In the genomic region with DNA sequence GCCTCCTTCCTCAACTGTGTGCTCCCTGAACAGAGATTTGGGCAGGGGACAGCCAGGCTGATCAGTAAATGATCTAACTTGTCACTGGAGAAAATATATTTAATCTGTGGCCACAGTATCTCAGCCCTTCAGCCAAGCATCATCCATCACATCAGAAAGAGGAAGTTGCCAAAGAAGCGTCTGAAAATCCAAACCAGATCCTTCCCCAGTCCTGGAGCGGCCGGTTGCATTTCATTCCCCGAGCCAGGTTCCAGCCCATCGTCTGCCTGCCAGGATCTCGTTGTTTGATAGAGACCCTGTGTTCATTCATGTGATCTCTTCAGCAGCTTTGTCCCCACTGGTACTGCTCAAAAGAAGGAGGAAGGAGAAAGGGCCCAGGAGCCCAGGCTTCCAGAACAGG, we compare ENCODE assay signal across 19 mouse cellular contexts. TPM values are rescaled to one million over a fixed set of nuclear protein-coding genes. Genes with fewer than 3 reads are reported as not detected.
DNase-seq lines count a peak whose midpoint lies in the region; ATAC-seq lines count a peak whose summit lies in the region.
"Had no signal": no experiment of that assay in that cellular context is flagged by ENCODE, and none has a peak within 500 bp of the region (broad histone marks: within the 10 kb centered on the region; RNA-seq: fewer than 3 reads in every experiment).

No protein-coding gene starts in this region.

- ATAC-seq in liver, embryonic 12.5 days = no peak
- ATAC-seq: forebrain, embryonic 15.5 days; intestine, embryonic 15.5 days had no signal

- H3K4me1 ChIP-seq in liver, embryonic 12.5 days = peaks cover 18% of the 10 kb centered on the region

- WGBS in liver, embryonic 12.5 days (ENCODE audit: insufficient replicate concordance) = 19% methylated on average over 6 of the region's 6 CpGs

- H3K27ac ChIP-seq in liver, embryonic 12.5 days = no peak overlapping the region
- H3K27ac ChIP-seq: forebrain, embryonic 15.5 days; heart, embryonic 10.5 days; hindbrain, embryonic 14.5 days; intestine, embryonic 15.5 days; kidney, postnatal 0 days; limb, embryonic 13.5 days had no signal

- H3K4me3 ChIP-seq in liver, embryonic 12.5 days = no peak overlapping the region
- H3K4me3 ChIP-seq: erythroblast, embryonic 14.5 days; forebrain, embryonic 15.5 days; heart, embryonic 10.5 days; intestine, embryonic 15.5 days; limb, embryonic 13.5 days had no signal

- DNase-seq in adrenal gland, adult 2 months = peak; percentile 25
- no peak for DNase-seq in adrenal gland, postnatal 36 days
- peak; percentile 21 for DNase-seq in kidney, adult 9 months
- no peak for DNase-seq in kidney, postnatal 25 days
- DNase-seq in NIH3T3 (ENCODE audit: low read depth) = peak; percentile 69
- DNase-seq in lung, postnatal 14 days = peak; percentile 32
- DNase-seq in cerebellum, adult 8-10 months = no peak
- DNase-seq: cerebellum, postnatal 14 days; heart, postnatal 14 days; right cerebral cortex, postnatal 14 days had no signal

- no peak overlapping the region for H3K4me2 ChIP-seq in liver, embryonic 12.5 days
- H3K4me2 ChIP-seq: forebrain, embryonic 15.5 days; hindbrain, embryonic 14.5 days; intestine, embryonic 15.5 days; limb, embryonic 13.5 days; midbrain, embryonic 11.5 days had no signal

- no peaks in the 10 kb centered on the region for H3K9me3 ChIP-seq in liver, embryonic 12.5 days (replicated peaks)
- H3K9me3 ChIP-seq: forebrain, embryonic 15.5 days; heart, embryonic 10.5 days; intestine, embryonic 15.5 days; limb, embryonic 13.5 days had no signal

- no peaks in the 10 kb centered on the region for H3K36me3 ChIP-seq in liver, embryonic 12.5 days
- H3K36me3 ChIP-seq: forebrain, embryonic 15.5 days; heart, embryonic 10.5 days; intestine, embryonic 15.5 days; limb, embryonic 13.5 days had no signal

- H3K27me3 ChIP-seq in liver, embryonic 12.5 days (replicated peaks) = peaks cover 3% of the 10 kb centered on the region; the same call in 1 of the 2 replicates
- H3K27me3 ChIP-seq: forebrain, embryonic 15.5 days; intestine, embryonic 15.5 days had no signal

- no peak overlapping the region for H3K9ac ChIP-seq in liver, embryonic 12.5 days
- H3K9ac ChIP-seq: forebrain, embryonic 15.5 days; hindbrain, embryonic 14.5 days; intestine, embryonic 15.5 days; limb, embryonic 13.5 days had no signal

RNA-seq across cellular contexts. Expression of a gene that starts 58.8 kb away (rescaled TPM):
- 10 to 100 TPM in 1 of 2 experiments, 1 to 10 TPM in 1; 8.0 to 13.8 TPM for total RNA-seq in adrenal gland, adult 2 months (2021)
- 3.1 and 3.2 TPM in 2 replicates for polyA plus RNA-seq in adrenal gland, adult 2 months (2012; rRNA removed)
- total RNA-seq in adrenal gland, postnatal 36 days (2021) = 10 to 100 TPM; 11.1 to 13.4 TPM
- polyA plus RNA-seq in liver, embryonic 12.5 days (2016; fragmentation: Nextera tagmentation; extraction: Ambion mirVana) = 19.7 and 20.7 TPM in 2 replicates

Comparison
In these comparisons a context has a peak if more than half of its experiments do, and no peak if none do; other contexts are left out.
1. DNase-seq: peak in adrenal gland, adult 2 months (single experiment), kidney, adult 9 months (single experiment), NIH3T3 (single experiment) and lung, postnatal 14 days (single experiment); none in adrenal gland, postnatal 36 days (0 of 2), kidney, postnatal 25 days (0 of 2) and cerebellum, adult 8-10 months (single experiment).